Mouse (Mus musculus) v-Abl transformed pro-B cells (cell line): ENCODE data around the gene Erich6.
"Not testable (repeated sequence)": the region's sequence is repeated elsewhere in the genome, so short reads cannot be mapped to it uniquely, and the experiment has no call there.

Experiments used
- in situ Hi-C, 2 experiments: fragments of 400-800 bp; cut with MboI; formaldehyde crosslinking; loops; one replicate each; pipeline ENCODE4 v1.15.1; 2025; ENCODE audit not compliant: unreplicated experiment in 2 of 2

Gene Erich6

GRCm38 (mm10) chr3:58655362-58656130, 18.5 kb upstream of the Erich6 start:
- in situ Hi-C loops = loop anchor here (5.0 to 25.0 kb wide), 9 partner anchors 47 to 1457 kb away; partner anchors contain the start of genes Tsc22d2 (in 2 of the 2) and Pfn2 (in 1 of the 2)

GRCm38 (mm10) chr3:58653907-58654306, 16.9 kb upstream of the Erich6 start:
- in situ Hi-C loops = loop anchor here (5.0 to 25.0 kb wide), 4 partner anchors 142 to 1458 kb away; partner anchors contain the start of genes Pfn2 (in 1 of the 2) and Tsc22d2 (in 1 of the 2)

GRCm38 (mm10) chr3:58650328-58650727, 13.3 kb upstream of the Erich6 start:
- in situ Hi-C loops = loop anchor here (5.0 to 25.0 kb wide), 4 partner anchors 138 to 1462 kb away; partner anchors contain the start of genes Pfn2 (in 1 of the 2) and Tsc22d2 (in 1 of the 2)

GRCm38 (mm10) chr3:58647179-58647578, 10.2 kb upstream of the Erich6 start:
- in situ Hi-C loops = loop anchor here in 1 of 2 experiments (25.0 kb wide), 1 partner anchor 485 kb away; no protein-coding TSS in a partner anchor

GRCm38 (mm10) chr3:58646180-58646579, 9.2 kb upstream of the Erich6 start:
- in situ Hi-C loops = loop anchor here in 1 of 2 experiments (25.0 kb wide), 1 partner anchor 484 kb away; no protein-coding TSS in a partner anchor

DNA sequence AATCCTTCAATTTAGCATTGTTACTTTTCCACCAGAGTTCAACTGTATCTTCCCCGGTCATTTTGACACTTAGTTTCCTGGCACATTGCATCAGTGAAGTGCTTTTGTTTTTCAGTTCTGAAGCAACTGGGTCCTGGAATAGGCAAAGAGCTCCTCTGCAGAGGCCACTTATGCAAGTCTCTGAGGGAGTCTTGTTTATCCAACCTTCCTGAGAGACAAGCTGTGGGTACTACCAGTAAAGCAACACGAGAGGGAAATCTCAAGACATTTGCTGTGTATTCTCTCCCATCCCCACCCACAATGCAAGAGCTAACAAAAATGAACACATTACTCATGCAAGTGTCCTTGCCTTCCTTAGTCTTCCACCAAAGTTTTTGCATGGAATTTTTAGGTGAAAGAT, 5.3 kb downstream of the Erich6 start:
- in situ Hi-C loops = loop anchor here in 1 of 2 experiments (25.0 kb wide), 1 partner anchor 469 kb away; no protein-coding TSS in a partner anchor

DNA sequence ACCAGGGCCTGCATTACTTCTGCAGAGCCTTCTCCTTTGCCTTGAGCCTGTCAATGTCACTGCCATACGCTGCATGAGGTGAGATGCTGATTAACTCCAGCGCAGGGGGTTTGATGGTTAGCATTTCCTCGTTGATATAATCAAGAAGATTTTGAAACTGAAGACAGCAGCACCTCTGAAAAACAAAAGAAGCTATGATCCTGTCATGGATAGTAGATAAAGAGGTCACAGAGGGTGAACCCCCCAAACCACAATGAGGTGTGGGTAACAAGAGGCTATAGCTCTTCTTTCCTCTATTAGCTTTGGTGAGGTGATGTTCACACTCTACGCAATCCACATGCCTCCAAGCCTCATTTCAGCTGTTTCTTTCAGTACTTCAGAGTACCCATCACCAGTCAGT, 12.0 kb downstream of the Erich6 start:
- in situ Hi-C loops = loop anchor here in 1 of 2 experiments (25.0 kb wide), 2 partner anchors 463 to 1363 kb away; no protein-coding TSS in a partner anchor

DNA sequence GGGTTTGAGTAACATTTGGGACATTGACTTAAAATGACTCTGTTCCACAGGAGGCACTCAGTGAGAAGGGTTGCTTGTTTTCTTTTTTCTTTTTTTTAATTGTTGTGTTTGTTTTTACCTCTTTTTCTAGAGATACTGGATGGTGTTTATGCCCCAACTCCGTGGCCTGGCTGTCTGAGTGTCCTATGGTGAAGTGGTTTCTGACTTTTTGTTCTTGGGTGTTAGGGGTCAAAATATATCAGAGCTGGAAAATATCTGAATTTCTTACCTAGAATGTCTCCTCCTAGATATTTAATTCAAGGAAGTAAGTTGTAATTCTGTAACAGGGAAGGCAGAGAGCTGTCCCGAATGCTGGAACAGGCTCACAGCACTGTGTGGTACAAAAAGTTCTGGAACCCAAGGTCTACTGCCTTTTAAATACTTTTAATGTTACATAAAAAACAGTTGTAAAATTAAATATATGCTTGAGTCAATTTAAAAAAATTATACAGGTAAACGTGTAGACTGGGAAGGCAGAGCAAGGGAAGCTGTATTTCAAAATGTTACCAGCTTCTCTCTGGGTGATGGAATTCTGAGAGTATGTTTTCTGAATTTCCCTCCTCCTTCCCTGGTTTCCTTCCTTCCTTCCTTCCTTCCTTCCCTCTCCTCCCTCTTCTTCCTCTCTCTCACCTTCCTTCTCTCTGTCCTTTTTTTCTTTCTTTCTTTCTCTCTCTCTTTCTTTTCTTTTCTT, 14.2 kb downstream of the Erich6 start:
- in situ Hi-C loops = loop anchor here in 1 of 2 experiments (25.0 kb wide), 1 partner anchor 1361 kb away; no protein-coding TSS in a partner anchor

GRCm38 (mm10) chr3:58621066-58621465, 15.9 kb downstream of the Erich6 start:
- in situ Hi-C loops = loop anchor here in 1 of 2 experiments (25.0 kb wide), 1 partner anchor 1359 kb away; no protein-coding TSS in a partner anchor

- in situ Hi-C loops = loop anchor here in 1 of 2 experiments (25.0 kb wide), 1 partner anchor 1348 kb away; no protein-coding TSS in a partner anchor
Observed at GRCm38 (mm10) chr3:58609985-58610384, 27.0 kb downstream of the Erich6 start.

GRCm38 (mm10) chr3:58608506-58608905, 28.5 kb downstream of the Erich6 start:
- in situ Hi-C loops = loop anchor here in 1 of 2 experiments (25.0 kb wide), 1 partner anchor 1346 kb away; no protein-coding TSS in a partner anchor

DNA sequence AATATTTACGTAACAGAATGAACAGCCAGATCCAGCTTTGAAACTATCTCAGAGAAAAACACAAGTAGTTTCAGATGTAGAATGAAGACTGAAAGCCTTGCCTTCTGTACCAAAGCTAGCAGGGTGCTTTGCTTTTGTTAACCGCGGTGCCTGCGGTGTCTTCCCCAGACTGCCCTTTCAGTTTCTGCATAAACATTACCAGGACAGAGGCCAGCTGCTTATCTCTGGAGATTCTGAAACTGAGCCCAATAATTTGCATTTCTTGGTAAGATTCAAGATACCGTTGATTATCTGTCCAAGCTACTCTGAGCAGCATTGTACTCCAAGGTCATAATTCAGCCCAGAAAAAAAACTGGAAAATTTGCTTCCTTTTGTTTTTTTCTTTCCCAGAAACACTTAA, 43.4 kb downstream of the Erich6 start:
- in situ Hi-C loops = no loop called here

DNA sequence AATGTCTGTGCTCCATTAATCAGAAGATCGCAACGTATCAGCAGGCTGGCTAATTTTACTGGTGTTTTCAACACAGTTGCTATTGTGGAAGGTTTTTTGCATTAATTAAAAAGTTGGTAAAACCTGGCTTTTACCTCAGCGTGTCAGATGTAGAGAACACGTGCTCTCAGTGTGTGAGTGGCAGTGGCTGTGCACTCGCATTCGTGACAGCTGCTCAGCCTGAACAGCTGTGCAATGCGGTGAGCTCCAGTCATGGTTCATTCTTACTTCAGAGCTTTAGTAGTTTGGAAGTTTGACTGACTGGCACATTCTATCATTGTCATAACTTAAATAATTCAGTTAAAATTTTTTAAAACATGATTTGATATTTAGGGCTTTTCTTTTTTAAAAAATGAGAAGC, 44.3 kb downstream of the Erich6 start:
- in situ Hi-C loops = not testable (repeated sequence)

DNA sequence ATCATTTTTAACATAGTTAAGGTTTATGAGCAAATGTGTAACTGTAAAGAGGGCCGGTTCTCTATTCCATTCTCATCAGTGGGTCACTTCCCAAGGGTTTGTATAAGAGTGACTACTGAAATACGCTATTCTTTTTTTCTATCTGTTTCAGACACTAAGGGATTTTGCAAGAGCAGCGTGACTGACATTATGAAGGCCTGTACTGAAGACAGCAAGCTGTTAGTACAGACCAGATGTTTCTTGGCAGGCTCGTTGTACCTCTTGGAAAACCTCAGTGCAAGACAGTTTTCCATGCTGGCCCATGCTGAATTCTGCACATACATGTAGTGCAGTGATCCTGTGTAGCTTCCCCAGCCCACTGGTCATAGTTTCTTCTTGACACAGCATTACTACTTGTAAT, 46.5 kb downstream of the Erich6 start:
- in situ Hi-C loops = not testable (repeated sequence)

DNA sequence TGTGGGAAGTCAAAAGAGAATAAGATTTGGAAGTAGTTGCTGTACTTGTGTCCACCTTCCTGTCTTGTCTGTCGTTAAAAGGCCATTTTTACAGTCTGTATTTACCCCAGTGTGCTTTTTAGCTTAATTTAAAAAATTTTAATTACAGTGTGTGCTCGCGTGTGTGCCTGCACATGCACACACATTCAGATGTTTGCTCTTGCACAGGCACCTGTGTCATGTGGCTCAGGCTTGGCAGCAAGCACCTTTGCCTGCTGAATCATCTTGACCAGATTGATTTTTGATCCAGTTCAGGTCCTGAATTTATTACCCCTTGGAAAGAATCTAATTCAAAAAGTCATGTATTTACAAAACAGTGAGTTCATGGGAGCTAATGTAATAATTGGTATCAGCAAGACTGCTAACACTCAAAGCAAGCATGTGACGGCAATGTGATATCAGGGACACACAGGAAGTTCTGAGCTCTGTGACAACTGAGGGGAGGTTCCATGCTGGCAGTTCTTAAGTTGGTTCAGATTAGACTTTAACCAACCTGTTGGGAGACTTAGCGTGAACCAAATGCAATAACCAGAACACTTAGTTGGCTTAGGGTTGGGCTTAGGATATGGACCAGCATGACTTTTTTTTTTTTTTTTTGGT, 54.1 kb downstream of the Erich6 start:
- in situ Hi-C loops = no loop called here

GRCm38 (mm10) chr3:58582297-58582696, 54.7 kb downstream of the Erich6 start:
- in situ Hi-C loops = no loop called here

DNA sequence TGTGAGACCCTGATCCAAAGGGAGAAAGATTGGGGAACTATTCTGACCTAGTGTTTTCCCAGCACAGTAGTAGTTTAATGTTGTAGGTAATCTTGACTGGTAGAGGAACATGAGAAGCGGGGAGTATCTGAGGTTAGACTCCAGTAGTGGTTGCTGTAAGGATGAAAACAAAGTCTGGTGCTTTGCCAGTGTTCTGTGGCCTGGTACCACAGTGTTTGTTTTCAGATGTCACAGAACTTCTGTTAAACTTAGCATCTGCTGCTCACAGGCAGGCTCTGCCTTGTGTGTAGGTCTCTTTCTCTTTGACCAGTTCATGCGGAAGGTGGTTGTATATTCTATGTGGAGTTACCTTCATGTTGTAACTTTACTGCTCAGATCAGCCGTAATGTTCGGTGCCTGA, 55.5 kb downstream of the Erich6 start:
- in situ Hi-C loops = no loop called here

DNA sequence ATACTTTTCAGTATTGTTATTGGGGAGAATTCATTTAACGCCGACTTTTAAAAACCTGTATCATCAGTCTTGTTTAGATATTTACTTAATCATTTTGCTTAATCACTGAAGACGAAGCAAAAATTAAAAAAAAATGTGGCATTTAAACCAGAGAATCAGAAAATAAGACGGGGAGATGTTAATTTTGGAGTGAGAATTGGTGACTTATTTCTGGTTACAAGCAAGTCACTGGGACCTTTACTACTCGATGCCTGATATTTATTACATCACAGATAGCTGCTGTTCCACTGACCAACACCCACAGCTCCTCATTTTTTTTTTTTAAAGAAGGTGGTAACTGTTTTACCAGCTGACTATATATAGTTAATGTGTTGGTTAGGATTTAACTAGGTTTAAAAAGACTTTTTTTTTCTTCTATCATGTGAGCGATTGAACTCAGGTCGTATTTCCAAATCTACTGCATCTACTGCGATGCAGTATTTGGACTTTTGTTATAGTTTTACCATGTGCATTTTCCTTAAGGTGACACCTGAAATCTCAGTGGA, 59.4 kb downstream of the Erich6 start:
- in situ Hi-C loops = loop anchor here in 1 of 2 experiments (5.0 to 10.0 kb wide), 2 partner anchors 60 to 163 kb away; partner anchors contain the start of gene Tsc22d2

DNA sequence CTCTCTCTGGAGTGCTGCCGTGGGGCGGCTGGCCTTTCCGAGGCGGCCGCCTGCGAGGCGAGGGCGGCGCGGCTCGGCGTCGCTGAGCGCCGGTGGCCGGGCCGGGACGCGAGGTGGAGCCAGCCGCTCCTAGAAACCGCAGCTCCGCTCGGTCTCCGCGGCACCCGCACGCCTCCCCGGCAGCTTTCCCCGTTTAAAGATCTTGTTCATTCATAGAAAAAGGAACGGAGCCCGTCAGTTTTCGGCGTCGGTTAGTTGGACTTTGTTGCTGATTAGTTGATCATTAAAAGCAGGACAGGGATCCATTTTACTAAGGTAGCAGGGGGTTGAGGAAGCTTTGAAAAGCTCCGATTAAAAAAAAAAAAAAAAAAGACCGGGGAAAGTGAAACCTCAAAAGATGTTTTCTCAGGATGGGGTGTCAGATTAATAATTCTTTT, 59.9 kb downstream of the Erich6 start:
- in situ Hi-C loops = loop anchor here in 1 of 2 experiments (5.0 to 10.0 kb wide), 2 partner anchors 60 to 162 kb away; partner anchors contain the start of gene Tsc22d2
